Mouse (Mus musculus) thymus, adult 2 months (tissue): ENCODE measurements at regions not wholly inside any gene's neighbourhood (a gene's known extent, or its start where the extent isn't known, plus 50 kb on each side); places are given as distances from the start of the nearest gene placed in this dataset.

Experiments
- DNase-seq: peaks from one replicate; pipeline ENCODE4 v3.0.0; 2021
- H3K27ac ChIP-seq: fragments of 200-500 bp; 2 replicates; pipeline ENCODE4 v1.5.1; 2012; ENCODE audit warnings: low read length, control low read depth; ENCODE audit not compliant: control insufficient read depth, insufficient read depth
- H3K27me3 ChIP-seq: fragments of 200-500 bp; 2 replicates; pipeline ENCODE4 v1.6.1; 2012; ENCODE audit warnings: mild to moderate bottlenecking, low read length, moderate library complexity, mixed read lengths; ENCODE audit not compliant: control insufficient read depth, insufficient read depth
- H3K36me3 ChIP-seq: fragments of 200-500 bp; 2 replicates; pipeline ENCODE4 v1.6.1; 2012; ENCODE audit warnings: mild to moderate bottlenecking, low read length, moderate library complexity; ENCODE audit not compliant: control insufficient read depth, insufficient read depth
- H3K4me1 ChIP-seq: fragments of 200-500 bp; replicated peaks from 2 replicates; pipeline ENCODE4 v1.6.1; 2012; ENCODE audit warnings: low read length; ENCODE audit not compliant: control insufficient read depth, insufficient read depth
- H3K4me3 ChIP-seq: fragments of 200-500 bp; 2 replicates; pipeline ENCODE4 v1.5.1; 2012; ENCODE audit warnings: mild to moderate bottlenecking, low read length, control low read depth, moderate library complexity; ENCODE audit not compliant: control insufficient read depth, insufficient read depth
- CTCF ChIP-seq: fragments of 200-500 bp; IDR thresholded peaks from 2 replicates; pipeline ENCODE4 v1.5.1; 2012; ENCODE audit warnings: mild to moderate bottlenecking, control low read depth, low read length, moderate library complexity, borderline replicate concordance; ENCODE audit not compliant: control insufficient read depth, poor library complexity, insufficient read depth; ENCODE audit errors: extremely low read depth
- POLR2A ChIP-seq: fragments of 200-500 bp; IDR thresholded peaks from 2 replicates; pipeline ENCODE4 v1.6.1; 2012; ENCODE audit warnings: mild to moderate bottlenecking, low read length, control low read depth, moderate library complexity; ENCODE audit not compliant: control insufficient read depth, poor library complexity, insufficient read depth; ENCODE audit errors: extremely low read depth
- WGBS: fragments of 180-500 bp; shearing (Covaris S2); methylation state at CpG from one replicate; pipeline ENCODE4 v1.1.7; 2018; 5-methylcytosine and 5-hydroxymethylcytosine counted together

GRCm38 (mm10) chr13:71104419-71105228, 263.0 kb upstream of the Adamts16 start:
- Histone ChIP-seq H3K27me3 (no peaks in the 10 kb centered on the region), H3K36me3 (no peaks in the 10 kb centered on the region), H3K27ac (no peak overlapping the region), H3K4me3 (no peak overlapping the region), H3K4me1 (no peaks in the 10 kb centered on the region)
- WGBS = 27% methylated on average over 22 of the region's 22 CpGs
- no peak for DNase-seq
- TF ChIP-seq POLR2A (no peak), CTCF (no peak)

GRCm38 (mm10) chr13:71084301-71084700, 242.7 kb upstream of the Adamts16 start:
- WGBS = 92% methylated on average over 6 of the region's 6 CpGs
- no peak for DNase-seq
- Histone ChIP-seq H3K27ac (no peak overlapping the region), H3K27me3 (no peaks in the 10 kb centered on the region), H3K36me3 (no peaks in the 10 kb centered on the region), H3K4me1 (no peaks in the 10 kb centered on the region), H3K4me3 (no peak overlapping the region)
- TF ChIP-seq CTCF = no peak
- TF ChIP-seq POLR2A = no peak

- Histone ChIP-seq H3K4me1 (no peaks in the 10 kb centered on the region), H3K4me3 (no peak overlapping the region), H3K27ac (no peak overlapping the region), H3K36me3 (no peaks in the 10 kb centered on the region), H3K27me3 (no peaks in the 10 kb centered on the region)
- WGBS = 95% methylated on average over 4 of the region's 4 CpGs
- TF ChIP-seq POLR2A (no peak), CTCF (no peak)
- no peak for DNase-seq
These were observed 234.3 kb upstream of the Adamts16 start for GRCm38 (mm10) chr13:71075916-71076315.

GRCm38 (mm10) chr13:71074012-71074411, 232.4 kb upstream of the Adamts16 start:
- Histone ChIP-seq H3K27me3 (no peaks in the 10 kb centered on the region), H3K4me3 (no peak overlapping the region), H3K36me3 (no peaks in the 10 kb centered on the region), H3K27ac (no peak overlapping the region), H3K4me1 (no peaks in the 10 kb centered on the region)
- no peak for DNase-seq
- no peak for TF ChIP-seq CTCF
- TF ChIP-seq POLR2A = no peak
- WGBS = 83% methylated on average over 10 of the region's 10 CpGs

- H3K4me1 ChIP-seq = no peaks in the 10 kb centered on the region
- TF ChIP-seq CTCF (no peak), POLR2A (no peak)
- DNase-seq = no peak
- no peak overlapping the region for H3K4me3 ChIP-seq
- no peak overlapping the region for H3K27ac ChIP-seq
- no peaks in the 10 kb centered on the region for H3K36me3 ChIP-seq
- H3K27me3 ChIP-seq = no peaks in the 10 kb centered on the region
- 86% methylated on average over 11 of the region's 11 CpGs for WGBS
These were observed 227.2 kb upstream of the Adamts16 start for GRCm38 (mm10) chr13:71068757-71069201.

- H3K4me1 ChIP-seq = no peaks in the 10 kb centered on the region
- no peaks in the 10 kb centered on the region for H3K36me3 ChIP-seq
- H3K4me3 ChIP-seq = no peak overlapping the region
- 28% methylated on average over 4 of the region's 4 CpGs for WGBS
- no peak overlapping the region for H3K27ac ChIP-seq
- no peak for DNase-seq
- H3K27me3 ChIP-seq = no peaks in the 10 kb centered on the region
- TF ChIP-seq POLR2A (no peak), CTCF (no peak)
These were observed 226.4 kb upstream of the Adamts16 start for GRCm38 (mm10) chr13:71068011-71068410.
